Mouse (Mus musculus) liver, embryonic 14.5 days (tissue): ENCODE data around the gene Ell. TPM values are rescaled to one million over a fixed set of nuclear protein-coding genes. Genes with fewer than 3 reads are reported as not detected.
A peak's percentile ranks its signal among the peaks of the same experiment; 100 is the strongest.

ENCODE experiments used
- ATAC-seq: fragments of 200-750 bp; cut with Nextera tagmentation; 2 replicates; pipeline ENCODE4 v1.8.0; 2017; ENCODE audit warnings: moderate number of reproducible peaks, mild to moderate bottlenecking, moderate library complexity; ENCODE audit not compliant: insufficient read depth
- DNase-seq, 3 experiments: peaks; one replicate each; pipeline ENCODE4 v3.0.0-alpha.2; 2012 to 2013; ENCODE audit warnings: low read depth in 3 of 3, low spot score in 3 of 3
- H3K27ac ChIP-seq: fragments of 300-500 bp; sonication (generic); 2 replicates; pipeline ENCODE4 v1.5.1; 2014; ENCODE audit warnings: moderate library complexity, mild to moderate bottlenecking, control low read depth, inconsistent platforms
- H3K27me3 ChIP-seq: fragments of 300-500 bp; sonication (generic); 2 replicates; pipeline ENCODE4 v1.6.1; 2014; ENCODE audit warnings: mild to moderate bottlenecking, low read length, moderate library complexity; ENCODE audit not compliant: control insufficient read depth, insufficient read depth
- H3K36me3 ChIP-seq: fragments of 300-500 bp; sonication (generic); replicated peaks from 2 replicates; pipeline ENCODE4 v1.6.1; 2014; ENCODE audit warnings: low read depth; ENCODE audit not compliant: control insufficient read depth, insufficient read depth
- H3K4me1 ChIP-seq, 2 experiments: fragments of 200-500 bp in 1 of 2; fragments of 300-500 bp in 1 of 2; sonication (generic) in 1 of 2; replicated peaks; 2 replicates each; pipeline ENCODE4 v1.6.1; 2012 to 2014; ENCODE audit warnings: antibody characterized with exemption in 1 of 2, inconsistent platforms in 1 of 2, low read length in 1 of 2; ENCODE audit not compliant: control insufficient read depth in 2 of 2, insufficient read depth in 2 of 2
- H3K4me2 ChIP-seq: fragments of 300-500 bp; sonication (generic); 2 replicates; pipeline ENCODE4 v1.6.1; 2014; ENCODE audit warnings: low read depth, mild to moderate bottlenecking, control low read depth, moderate library complexity
- H3K4me3 ChIP-seq, 2 experiments: fragments of 200-500 bp in 1 of 2; fragments of 300-500 bp in 1 of 2; sonication (generic) in 1 of 2; 2 replicates each; pipeline ENCODE4 v1.5.1; 2012 to 2014; ENCODE audit warnings: low read depth in 2 of 2, low read length in 2 of 2, mild to moderate bottlenecking in 2 of 2, control low read depth in 1 of 2, inconsistent platforms in 1 of 2, moderate library complexity in 1 of 2; ENCODE audit not compliant: insufficient read depth in 1 of 2
- H3K9ac ChIP-seq: fragments of 300-500 bp; sonication (generic); replicated peaks from 2 replicates; pipeline ENCODE4 v1.6.1; 2014; ENCODE audit warnings: mild to moderate bottlenecking, control low read depth, moderate library complexity
- H3K9me3 ChIP-seq: fragments of 300-500 bp; sonication (generic); 2 replicates; pipeline ENCODE4 v1.6.1; 2016; ENCODE audit warnings: low read length, mixed read lengths; ENCODE audit not compliant: control insufficient read depth
- CTCF ChIP-seq: IDR thresholded peaks from 2 replicates; pipeline ENCODE4 v1.5.1; 2016; ENCODE audit warnings: antibody characterized with exemption, low read depth, control low read depth
- EP300 ChIP-seq: IDR thresholded peaks from 2 replicates; pipeline ENCODE4 v1.6.1; 2016; ENCODE audit warnings: antibody characterized with exemption, low read depth
- WGBS: fragments of 180-500 bp; shearing (Covaris S2); extraction: QIAGEN DNeasy Blood & Tissue Kit; methylation state at CpG from one replicate; pipeline ENCODE4 v1.1.7; 2014; ENCODE audit not compliant: insufficient replicate concordance; 5-methylcytosine and 5-hydroxymethylcytosine counted together
- polyA plus RNA-seq, 2 experiments: library from polyadenylated mRNA; depleted of rRNA in 1 of 2; stranded (reverse) in 1 of 2; unstranded in 1 of 2; fragments of >200 nt; fragmentation: Nextera tagmentation in 1 of 2; extraction: Ambion mirVana in 1 of 2; gene quantifications; 2 replicates each; pipeline versions ENCODE4 v1.2.1 to v1.2.3; 2012 to 2014

Ell gene
- polyA plus RNA-seq, 2 experiments, result 7.7 to 8.9 TPM

GRCm38 (mm10) chr8:70615894-70616293 is 76.6 kb downstream of the Ell start, which contains the start of gene Lrrc25:
Gene Lrrc25 (plus strand): TSS chr8:70616155.
- peak within 1 kb of the TSS; percentile 6; the same call in 1 of the 2 replicates for H3K4me2 ChIP-seq
- peak within 1 kb of the TSS in 1 of 2 experiments; percentile 14; a peak in 2 of 4 replicates for H3K4me3 ChIP-seq
- no peak for ATAC-seq
- TF ChIP-seq EP300, result no peak
- no peak for TF ChIP-seq CTCF
- no peaks in the 10 kb centered on the region for H3K36me3 ChIP-seq
- H3K9ac ChIP-seq, result peak within 1 kb of the TSS; percentile 25; the same call in 1 of the 2 replicates
- no peak within 1 kb of the TSS for H3K27ac ChIP-seq
- H3K4me1 ChIP-seq, result peaks cover 30 to 44% of the 10 kb centered on the region in 2 experiments
- no peaks in the 10 kb centered on the region for H3K27me3 ChIP-seq
- H3K9me3 ChIP-seq, result no peaks in the 10 kb centered on the region
- 14% methylated on average over 3 of the region's 3 CpGs for WGBS
- DNase-seq, result no peak

GRCm38 (mm10) chr8:70616645-70617044 is 77.4 kb downstream of the Ell start:
- peak overlapping the region in 1 of 2 experiments; percentile 14; a peak in 1 of 4 replicates for H3K4me3 ChIP-seq
- ATAC-seq (no peak), DNase-seq (no peak)
- H3K27me3 ChIP-seq, result no peaks in the 10 kb centered on the region
- no peaks in the 10 kb centered on the region for H3K9me3 ChIP-seq
- H3K4me1 ChIP-seq, result peaks cover 38 to 49% of the 10 kb centered on the region in 2 experiments
- no peak overlapping the region for H3K4me2 ChIP-seq
- no peak overlapping the region for H3K9ac ChIP-seq
- H3K27ac ChIP-seq, result no peak overlapping the region
- no peak for TF ChIP-seq EP300
- no peak for TF ChIP-seq CTCF
- WGBS, result 29% methylated on average over 11 of the region's 11 CpGs
- H3K36me3 ChIP-seq, result no peaks in the 10 kb centered on the region

- no peak for DNase-seq
- peak overlapping the region in 1 of 2 experiments; percentile 21; a peak in 1 of 4 replicates for H3K4me3 ChIP-seq
- peak overlapping the region; percentile 54 for H3K4me2 ChIP-seq
- no peak for ATAC-seq
- H3K36me3 ChIP-seq, result no peaks in the 10 kb centered on the region
- peaks cover 48 to 57% of the 10 kb centered on the region in 2 experiments for H3K4me1 ChIP-seq
- no peaks in the 10 kb centered on the region for H3K9me3 ChIP-seq
- no peaks in the 10 kb centered on the region for H3K27me3 ChIP-seq
- peak overlapping the region; percentile 61 for H3K27ac ChIP-seq
- peak overlapping the region; percentile 46 for H3K9ac ChIP-seq
- WGBS, result 8% methylated on average over 11 of the region's 11 CpGs
- TF ChIP-seq CTCF (no peak), EP300 (peak; percentile 36; the same call in 1 of the 2 replicates)
Observed at GRCm38 (mm10) chr8:70617985-70618384, 78.7 kb downstream of the Ell start.

- Histone ChIP-seq H3K27me3 (no peaks in the 10 kb centered on the region), H3K9me3 (no peaks in the 10 kb centered on the region), H3K9ac (no peak overlapping the region), H3K4me3 (0 out of 4 replicates have a peak overlapping the region, but pooled peaks of 1 of the 2 experiments have one; percentile 5), H3K4me1 (peaks cover 57 to 66% of the 10 kb centered on the region in 2 experiments), H3K36me3 (no peaks in the 10 kb centered on the region), H3K27ac (peak overlapping the region; percentile 61), H3K4me2 (peak overlapping the region; percentile 54)
- ATAC-seq (peak; percentile 83), DNase-seq (peak; percentile 76 to 89 (median 79))
- WGBS, result 1% methylated on average over 9 of the region's 9 CpGs
- TF ChIP-seq EP300 (no peak; the same call in 1 of the 2 replicates), CTCF (no peak)
Observed at GRCm38 (mm10) chr8:70618888-70619334, 79.7 kb downstream of the Ell start.

GRCm38 (mm10) chr8:70622220-70622619 is 83.0 kb downstream of the Ell start:
- DNase-seq (peak; percentile 74 to 79 (median 78)), ATAC-seq (peak; percentile 75)
- H3K4me2 ChIP-seq, result peak overlapping the region; percentile 63
- 9% methylated on average over 3 of the region's 3 CpGs for WGBS
- peak overlapping the region; percentile 38 for H3K9ac ChIP-seq
- H3K27me3 ChIP-seq, result no peaks in the 10 kb centered on the region
- peaks cover 59 to 65% of the 10 kb centered on the region in 2 experiments for H3K4me1 ChIP-seq
- H3K27ac ChIP-seq, result peak overlapping the region; percentile 86
- no peaks in the 10 kb centered on the region for H3K9me3 ChIP-seq
- TF ChIP-seq EP300 (peak; percentile 93), CTCF (0 out of 2 replicates have a peak, but pooled peaks have one; percentile 7)
- no peaks in the 10 kb centered on the region for H3K36me3 ChIP-seq
- H3K4me3 ChIP-seq, result no peak overlapping the region; a peak in 1 of 4 replicates
